Mouse (Mus musculus): ENCODE results near the gene Klhl22. TPM values are rescaled to one million over a fixed set of nuclear protein-coding genes. Genes with fewer than 3 reads are reported as not detected.
A peak's percentile ranks its signal among the peaks of the same experiment; 100 is the strongest.

The Klhl22 gene
- polyA plus RNA-seq, 1 experiment from 2014 or later, result 25.4 TPM

GRCm38 (mm10) chr16:17796519-17796918 lies 37.1 kb downstream of the Klhl22 start:
- no peaks in the 10 kb centered on the region for H3K36me3 ChIP-seq (ENCODE audit: insufficient read depth, low read length)
- H3K27ac ChIP-seq (ENCODE audit: low read length), result peak overlapping the region; percentile 94
- H3K9me3 ChIP-seq (ENCODE audit: low read length), result no peaks in the 10 kb centered on the region
- peak overlapping the region; percentile 81 for H3K4me2 ChIP-seq (replicated peaks; ENCODE audit: low read depth, low read length)
- ATAC-seq (no peak), DNase-seq (ENCODE audit: low spot score) (no peak)
- H3K4me1 ChIP-seq (ENCODE audit: insufficient read depth, low read depth, low read length), result peaks cover 6% of the 10 kb centered on the region; the same call in 1 of the 2 replicates
- TF ChIP-seq CTCF (IDR thresholded peaks at IDR 0.05) (no peak), EP300 (IDR thresholded peaks at IDR 0.05) (no peak)
- no peak overlapping the region for H3K9ac ChIP-seq (replicated peaks; ENCODE audit: low read depth)
- peak overlapping the region; percentile 52; the same call in 1 of the 2 replicates for H3K4me3 ChIP-seq (ENCODE audit: low read depth, low read length)
- 0 out of 2 replicates have a peak, but pooled peaks cover 7% of the 10 kb centered on the region for H3K27me3 ChIP-seq (replicated peaks; ENCODE audit: insufficient read depth, low read length)

DNA sequence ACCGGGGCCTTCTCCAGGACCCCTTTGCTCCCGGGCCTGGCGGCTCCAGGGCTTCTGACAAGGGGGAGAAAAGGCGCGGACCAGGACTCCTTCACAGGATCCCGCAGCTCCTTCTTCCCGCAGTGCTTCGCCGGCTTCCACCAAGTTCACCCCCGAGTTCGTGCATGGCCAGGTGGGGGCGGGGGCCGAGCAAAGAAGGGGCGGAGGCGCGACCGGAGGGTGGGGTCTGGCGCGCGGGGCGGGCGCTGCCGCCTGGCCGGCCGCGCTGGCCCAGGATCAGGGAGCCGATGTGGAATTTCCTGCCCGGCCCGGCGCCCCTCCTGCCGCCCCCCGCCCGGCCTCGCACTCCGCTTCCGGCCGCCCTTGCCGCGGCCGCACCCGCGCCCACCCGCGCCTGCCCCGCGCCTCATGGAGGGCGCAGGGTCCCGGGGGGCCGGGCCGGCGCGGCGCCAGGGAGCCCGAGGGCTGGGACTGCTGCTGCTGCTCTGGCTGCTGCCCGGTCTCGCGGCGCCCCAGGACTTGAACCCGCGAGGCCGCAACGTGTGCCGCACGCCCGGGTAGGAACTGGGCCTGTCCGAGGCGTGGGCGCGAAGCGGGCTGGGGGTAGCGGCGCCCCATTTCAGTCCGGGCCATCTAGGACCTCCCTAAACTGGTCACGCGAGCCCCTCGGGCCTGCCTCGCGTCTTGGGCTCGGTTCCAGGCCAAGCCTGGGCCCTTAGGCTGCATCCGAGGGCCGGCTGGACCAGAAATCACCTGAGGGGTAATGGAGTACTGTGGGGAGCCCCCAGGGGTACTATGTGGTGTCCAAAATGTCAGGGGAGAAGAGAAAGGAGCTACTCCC lies 37.8 kb downstream of the Klhl22 start, which contains the start of gene Scarf2:
Gene Scarf2, plus strand, starts transcription at position 312 of the 841 bp plus-strand sequence.
- 2% methylated on average over 42 of the region's 81 CpGs for WGBS
- TF ChIP-seq EP300 (IDR thresholded peaks at IDR 0.05), result no peak
- no peak for TF ChIP-seq CTCF (IDR thresholded peaks at IDR 0.05)
- Histone ChIP-seq H3K27ac (ENCODE audit: low read length) (peak within 1 kb of the TSS; percentile 94), H3K4me1 (ENCODE audit: insufficient read depth, low read depth, low read length) (peaks cover 7% of the 10 kb centered on the region; the same call in 1 of the 2 replicates), H3K4me2 (replicated peaks; ENCODE audit: low read depth, low read length) (peak within 1 kb of the TSS; percentile 81), H3K4me3 (ENCODE audit: low read depth, low read length) (peak within 1 kb of the TSS; percentile 52), H3K9ac (replicated peaks; ENCODE audit: low read depth) (peak within 1 kb of the TSS; percentile 58), H3K27me3 (replicated peaks; ENCODE audit: insufficient read depth, low read length) (peaks cover 11% of the 10 kb centered on the region; the same call in 1 of the 2 replicates), H3K36me3 (ENCODE audit: insufficient read depth, low read length) (no peaks in the 10 kb centered on the region), H3K9me3 (ENCODE audit: low read length) (no peaks in the 10 kb centered on the region)
- ATAC-seq (peak; percentile 54), DNase-seq (ENCODE audit: low spot score) (peak; percentile 87)

GRCm38 (mm10) chr16:17797812-17798311 lies 38.4 kb downstream of the Klhl22 start:
- H3K36me3 ChIP-seq (ENCODE audit: insufficient read depth, low read length), result no peaks in the 10 kb centered on the region
- no peaks in the 10 kb centered on the region for H3K9me3 ChIP-seq (ENCODE audit: low read length)
- DNase-seq (ENCODE audit: low spot score), result peak; percentile 31
- peaks cover 14% of the 10 kb centered on the region; the same call in 1 of the 2 replicates for H3K4me1 ChIP-seq (ENCODE audit: insufficient read depth, low read depth, low read length)
- H3K9ac ChIP-seq (replicated peaks; ENCODE audit: low read depth), result peak overlapping the region; percentile 58
- peak overlapping the region; percentile 81 for H3K4me2 ChIP-seq (replicated peaks; ENCODE audit: low read depth, low read length)
- TF ChIP-seq EP300 (IDR thresholded peaks at IDR 0.05) (no peak), CTCF (IDR thresholded peaks at IDR 0.05) (no peak)
- 5% methylated on average over 29 of the region's 29 CpGs for WGBS
- H3K27me3 ChIP-seq (replicated peaks; ENCODE audit: insufficient read depth, low read length), result peaks cover 18% of the 10 kb centered on the region; the same call in 1 of the 2 replicates
- ATAC-seq, result 0 out of 2 replicates have a peak, but pooled peaks have one; percentile 1
- peak overlapping the region; percentile 94 for H3K27ac ChIP-seq (ENCODE audit: low read length)
- H3K4me3 ChIP-seq (ENCODE audit: low read depth, low read length), result peak overlapping the region; percentile 52

GRCm38 (mm10) chr16:17798321-17799180 lies 39.1 kb downstream of the Klhl22 start:
- Histone ChIP-seq H3K36me3 (ENCODE audit: insufficient read depth, low read length) (no peaks in the 10 kb centered on the region), H3K27me3 (replicated peaks; ENCODE audit: insufficient read depth, low read length) (peaks cover 22% of the 10 kb centered on the region; the same call in 1 of the 2 replicates), H3K9me3 (ENCODE audit: low read length) (no peaks in the 10 kb centered on the region), H3K4me1 (ENCODE audit: insufficient read depth, low read depth, low read length) (peaks cover 16% of the 10 kb centered on the region; the same call in 1 of the 2 replicates), H3K4me2 (replicated peaks; ENCODE audit: low read depth, low read length) (peak overlapping the region; percentile 81), H3K27ac (ENCODE audit: low read length) (peak overlapping the region; percentile 94), H3K9ac (replicated peaks; ENCODE audit: low read depth) (peak overlapping the region; percentile 58), H3K4me3 (ENCODE audit: low read depth, low read length) (peak overlapping the region; percentile 52)
- WGBS, result 11% methylated on average over 28 of the region's 45 CpGs
- no peak for TF ChIP-seq EP300 (IDR thresholded peaks at IDR 0.05)
- no peak for TF ChIP-seq CTCF (IDR thresholded peaks at IDR 0.05)
- peak; percentile 76 for ATAC-seq
- peak; percentile 92 for DNase-seq (ENCODE audit: low spot score)

DNA sequence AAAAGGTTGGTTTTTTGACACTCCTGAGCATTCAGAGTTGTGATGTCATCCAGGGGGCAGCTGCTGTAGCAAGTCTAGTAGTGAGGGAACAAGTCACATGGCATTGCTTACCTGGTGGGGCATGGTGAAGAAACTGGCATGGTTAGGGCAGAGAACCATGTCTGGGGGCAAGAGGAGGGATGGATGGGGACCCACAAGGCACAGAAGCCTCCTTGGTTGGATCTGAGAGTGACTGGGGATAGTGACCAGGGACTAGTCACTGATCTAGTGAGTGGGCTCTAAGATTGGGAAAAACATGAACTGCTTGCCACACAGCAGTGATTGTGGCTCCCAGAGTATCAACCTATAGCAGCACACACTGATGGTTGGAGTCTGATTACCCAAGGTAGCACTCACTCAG lies 40.2 kb downstream of the Klhl22 start:
- H3K4me3 ChIP-seq (ENCODE audit: low read depth, low read length), result no peak overlapping the region
- H3K9ac ChIP-seq (replicated peaks; ENCODE audit: low read depth), result no peak overlapping the region
- no peaks in the 10 kb centered on the region for H3K36me3 ChIP-seq (ENCODE audit: insufficient read depth, low read length)
- TF ChIP-seq EP300 (IDR thresholded peaks at IDR 0.05), result no peak
- TF ChIP-seq CTCF (IDR thresholded peaks at IDR 0.05), result no peak
- peaks cover 28% of the 10 kb centered on the region for H3K27me3 ChIP-seq (replicated peaks; ENCODE audit: insufficient read depth, low read length)
- H3K27ac ChIP-seq (ENCODE audit: low read length), result no peak overlapping the region
- DNase-seq (ENCODE audit: low spot score) (no peak), ATAC-seq (no peak)
- no peak overlapping the region for H3K4me2 ChIP-seq (replicated peaks; ENCODE audit: low read depth, low read length)
- peaks cover 23% of the 10 kb centered on the region; the same call in 1 of the 2 replicates for H3K4me1 ChIP-seq (ENCODE audit: insufficient read depth, low read depth, low read length)
- H3K9me3 ChIP-seq (ENCODE audit: low read length), result no peaks in the 10 kb centered on the region

Measured in lung, postnatal 0 days (tissue).